Mouse (Mus musculus) right cerebral cortex, adult 18-20 months (tissue): ENCODE measurements around the gene Loxl1.
A peak's percentile ranks its signal among the peaks of the same experiment; 100 is the strongest.

ENCODE experiments used
- DNase-seq: peaks from one replicate; pipeline ENCODE4 v3.0.0; 2022; ENCODE audit warnings: mixed read lengths

Loxl1 gene

DNA sequence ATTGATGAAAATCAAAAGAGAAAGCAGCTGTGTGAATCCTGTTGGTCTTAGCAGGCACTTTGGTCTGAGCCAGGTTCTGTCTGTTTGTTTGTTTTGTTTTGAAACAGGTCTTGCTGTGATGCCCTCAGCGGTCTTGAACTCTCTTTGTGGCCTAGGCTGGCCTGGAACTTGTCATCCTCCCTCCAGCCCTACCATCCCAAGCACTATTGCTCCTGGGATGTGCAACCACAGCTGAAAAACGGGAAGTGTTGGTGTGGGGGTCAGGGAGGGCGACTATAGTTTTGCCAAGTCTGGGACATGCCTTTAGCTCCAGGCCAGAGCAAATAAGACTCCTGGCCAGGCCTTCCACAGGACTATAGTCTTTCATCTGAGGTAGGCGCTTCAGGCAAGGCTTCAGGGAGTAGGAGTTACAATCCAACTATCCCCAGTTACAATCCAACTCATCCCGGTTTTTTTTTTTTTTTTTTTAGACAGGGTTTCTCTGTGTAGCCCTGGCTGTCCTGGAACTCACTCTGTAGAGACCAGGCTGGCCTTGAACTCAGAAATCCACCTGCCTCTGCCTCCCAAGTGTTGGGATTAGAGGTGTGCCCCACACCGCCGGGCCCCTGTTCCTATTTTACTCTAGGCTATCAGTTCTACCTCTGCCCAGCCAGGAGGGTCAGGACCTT lies 64.1 kb downstream of the Loxl1 start:
- DNase-seq, result no peak

DNA sequence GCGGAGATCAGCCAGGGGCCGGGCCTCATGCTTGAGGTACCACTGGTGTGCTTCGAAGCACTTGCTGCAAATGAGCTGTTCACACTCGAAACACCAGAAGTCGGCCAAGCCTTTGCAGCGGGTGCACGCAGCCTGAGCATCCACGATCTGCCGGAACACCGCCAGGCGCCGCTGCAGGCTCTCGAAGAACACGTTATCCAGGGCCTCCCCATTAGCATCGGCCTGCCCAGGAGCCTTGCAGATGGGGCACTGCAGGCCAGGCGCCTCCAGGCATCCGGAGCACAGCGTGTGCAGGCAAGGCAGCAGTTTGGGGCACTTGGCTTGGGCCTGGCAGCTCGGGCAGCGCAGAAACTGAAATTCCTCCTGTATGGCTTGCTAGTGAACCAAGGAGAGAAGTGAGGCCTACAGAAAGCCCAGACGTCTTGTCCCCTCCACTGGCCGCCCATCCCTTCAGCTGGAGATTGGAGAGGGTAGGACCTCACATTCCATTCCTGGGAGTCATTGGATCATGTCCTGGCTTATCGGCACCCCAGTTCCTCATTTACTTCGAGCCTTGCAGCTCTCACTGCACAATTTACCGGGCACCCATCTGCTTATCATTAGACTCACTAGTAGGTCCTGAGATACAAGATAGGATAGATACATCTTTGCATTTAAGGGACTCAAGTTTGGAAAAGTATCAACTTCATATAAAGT lies 65.8 kb downstream of the Loxl1 start:
- DNase-seq, result peak; percentile 82

DNA sequence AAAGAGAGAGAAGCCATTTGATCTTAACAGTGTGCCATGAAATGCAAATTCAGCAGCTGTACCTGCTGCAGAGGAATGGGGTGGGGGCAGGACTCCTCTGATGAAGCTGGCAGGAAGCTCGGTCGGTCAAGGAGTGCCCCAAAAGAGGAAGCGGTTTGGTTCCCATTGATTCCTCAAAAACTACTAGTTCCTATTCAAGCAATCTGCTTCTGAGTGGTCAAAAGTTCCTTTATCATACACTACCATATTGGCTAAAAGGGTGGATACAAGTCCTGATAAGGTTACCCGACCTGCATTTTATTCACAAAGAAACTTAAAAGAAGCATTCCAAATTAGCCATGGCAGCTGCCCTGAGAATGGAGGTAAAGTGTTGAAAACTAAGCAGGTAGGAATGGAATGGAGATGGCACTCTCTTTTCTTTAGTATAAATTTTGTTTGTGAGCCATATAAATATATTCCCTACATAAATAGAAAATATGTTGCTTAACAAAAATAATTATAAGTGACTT lies 66.8 kb downstream of the Loxl1 start:
- no peak for DNase-seq

DNA sequence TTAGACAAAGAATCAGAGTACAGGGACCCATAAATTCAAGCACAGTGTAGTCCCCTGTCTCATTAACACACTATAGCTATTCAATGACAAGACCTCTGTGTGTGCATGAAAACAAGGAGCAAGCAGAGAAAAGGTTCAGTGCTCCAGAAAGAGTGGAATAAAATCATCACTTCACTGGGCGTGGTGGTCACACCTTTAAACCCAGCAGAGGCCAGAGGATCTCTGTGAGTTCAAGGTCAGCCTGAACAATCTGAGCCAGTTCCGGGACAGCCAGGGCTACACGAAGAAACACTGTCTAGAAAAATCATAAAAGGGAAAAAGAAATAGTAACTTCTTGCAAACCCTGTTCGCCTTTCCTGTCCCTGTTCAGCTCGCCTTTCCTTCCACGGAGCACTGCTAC lies 69.3 kb downstream of the Loxl1 start:
- no peak for DNase-seq

DNA sequence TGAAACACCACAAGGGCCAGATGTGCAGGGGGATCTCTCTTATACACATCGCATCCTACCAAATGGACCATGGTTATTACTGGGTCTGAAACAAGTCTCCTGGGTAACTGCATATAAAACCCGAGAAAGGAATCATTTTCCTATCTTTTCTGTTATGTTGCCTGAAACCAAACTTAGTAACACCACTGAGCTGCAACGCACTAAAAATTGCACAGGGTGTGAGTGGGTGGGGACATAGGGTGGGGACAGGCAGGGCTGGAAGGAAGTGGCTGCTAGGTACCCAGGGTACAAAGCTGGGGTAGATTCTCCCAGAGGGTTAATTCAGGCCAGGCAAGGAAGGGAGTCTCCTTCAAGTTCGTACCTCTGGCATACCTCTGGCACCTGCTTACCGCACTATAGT lies 70.3 kb downstream of the Loxl1 start:
- DNase-seq, result peak; percentile 48

DNA sequence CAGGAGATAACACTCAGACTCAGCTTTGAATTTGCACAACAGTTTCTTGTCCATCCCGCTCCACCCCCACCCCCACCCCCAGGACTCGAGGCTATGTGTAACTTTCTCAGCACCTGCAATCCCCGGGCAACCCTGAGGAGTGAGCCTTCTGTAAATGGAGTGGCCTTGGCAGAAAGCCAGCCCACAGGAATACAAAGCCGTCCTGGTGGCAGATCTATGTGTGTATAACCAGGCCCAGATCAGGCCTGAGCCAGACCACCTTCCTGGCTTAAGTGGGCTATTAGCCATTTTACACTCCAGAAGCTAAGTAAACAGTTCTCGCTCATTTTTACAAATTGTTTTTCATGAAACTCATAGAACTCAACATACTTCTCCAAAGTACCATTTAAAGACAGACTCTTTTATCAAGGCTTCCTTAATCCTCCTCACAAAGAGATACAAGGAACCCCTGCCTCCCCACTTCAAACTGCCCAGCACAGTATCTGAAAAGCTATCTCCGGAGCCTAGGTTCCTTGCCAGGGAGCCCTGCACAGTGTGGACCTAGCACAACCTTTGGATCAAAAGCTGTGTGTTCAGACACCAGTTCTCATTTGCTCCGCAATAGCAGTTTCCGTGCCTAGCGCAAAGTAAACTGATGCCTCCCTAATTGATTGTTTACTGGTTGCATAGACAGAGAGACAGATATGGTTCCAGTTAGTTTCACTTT lies 71.1 kb downstream of the Loxl1 start:
- DNase-seq, result no peak
